Mouse (Mus musculus) cerebral cortex, adult 2 months (tissue): ENCODE results near the gene Cd44.

Experiments
- WGBS: fragments of 180-500 bp; shearing (Covaris S2); methylation state at CpG from one replicate; pipeline ENCODE4 v1.1.7; 2018; 5-methylcytosine and 5-hydroxymethylcytosine counted together

Gene Cd44

DNA sequence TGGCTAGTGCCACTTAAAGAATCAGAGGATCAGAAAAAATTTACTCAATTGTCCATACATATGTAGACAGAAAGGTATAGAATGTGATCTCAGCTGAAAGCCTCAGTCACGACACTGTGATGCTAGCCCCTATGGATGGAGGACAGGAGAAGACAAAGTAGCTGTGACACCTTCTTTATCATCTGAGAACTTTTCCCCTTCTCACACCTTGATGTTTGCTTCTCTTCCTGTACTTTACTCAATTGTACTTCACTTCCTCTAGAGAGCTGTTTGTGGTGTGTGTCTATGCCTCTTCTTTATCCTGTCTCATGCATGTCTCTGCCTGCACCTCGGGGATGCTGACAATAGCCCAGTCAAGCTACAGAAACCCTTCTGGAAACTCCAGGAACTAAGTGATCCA is 11.5 kb upstream of the Cd44 start:
- 79% methylated on average over 2 of the region's 2 CpGs for WGBS

DNA sequence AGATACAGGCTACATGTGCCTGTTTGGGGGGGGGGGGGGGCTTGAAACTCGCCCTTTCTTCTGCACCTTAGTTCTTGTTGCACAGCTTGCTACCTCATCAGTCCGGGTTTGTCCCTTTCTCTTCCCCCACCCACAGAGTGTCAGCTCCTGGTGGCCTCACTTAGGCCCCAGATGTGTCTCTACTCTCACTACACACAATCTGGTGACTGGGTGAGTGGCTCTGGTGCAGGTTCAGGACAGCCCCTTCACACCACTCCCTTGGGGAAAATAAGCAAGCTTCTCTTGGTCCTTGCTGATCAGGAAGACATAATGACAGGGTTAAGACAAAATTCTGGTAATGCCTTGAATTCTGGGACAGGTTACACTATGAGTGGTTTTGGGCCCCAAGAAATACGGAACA is 11.0 kb upstream of the Cd44 start:
- 81% methylated on average over 3 of the region's 3 CpGs for WGBS

DNA sequence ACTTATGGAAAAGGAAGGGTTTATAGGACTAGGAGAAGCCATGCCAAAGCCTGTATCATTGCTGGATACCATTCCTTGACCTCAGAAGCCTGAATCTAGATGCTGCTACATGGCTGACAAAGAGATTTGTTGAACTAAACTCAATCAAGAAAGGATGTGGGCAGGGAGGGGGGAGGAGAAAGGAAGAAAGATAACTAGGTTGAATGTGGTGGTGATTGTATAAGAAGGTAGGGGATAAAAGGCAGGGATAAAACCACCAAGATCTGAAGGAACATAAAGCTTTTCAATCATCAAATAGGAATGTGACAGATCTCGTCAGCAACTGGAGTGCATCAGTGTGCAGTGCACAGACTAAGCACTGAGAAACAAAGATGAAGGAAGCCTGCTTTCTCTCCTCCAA is 7.9 kb upstream of the Cd44 start:
- WGBS: 100% methylated on average over 1 of the region's 1 CpGs

DNA sequence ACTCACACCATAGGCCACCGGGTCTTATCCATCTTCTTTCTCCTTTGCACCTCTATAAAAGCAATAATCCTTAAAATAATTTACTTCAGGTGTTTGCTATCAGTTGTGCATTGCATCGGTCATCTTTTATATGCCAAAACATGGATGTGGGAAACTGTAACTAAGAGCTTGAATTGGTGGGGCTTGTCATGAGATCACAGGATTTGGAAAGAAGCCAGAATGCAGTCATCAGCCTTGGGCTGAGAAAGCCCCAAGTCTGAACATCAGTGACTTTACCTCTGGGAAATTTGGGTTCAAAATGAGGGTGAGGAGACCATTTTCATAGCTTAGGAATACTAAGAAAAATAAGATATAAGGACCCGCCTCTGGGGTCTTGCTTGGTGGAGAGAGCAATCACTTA is 4.1 kb upstream of the Cd44 start:
- WGBS: 81% methylated on average over 3 of the region's 3 CpGs

DNA sequence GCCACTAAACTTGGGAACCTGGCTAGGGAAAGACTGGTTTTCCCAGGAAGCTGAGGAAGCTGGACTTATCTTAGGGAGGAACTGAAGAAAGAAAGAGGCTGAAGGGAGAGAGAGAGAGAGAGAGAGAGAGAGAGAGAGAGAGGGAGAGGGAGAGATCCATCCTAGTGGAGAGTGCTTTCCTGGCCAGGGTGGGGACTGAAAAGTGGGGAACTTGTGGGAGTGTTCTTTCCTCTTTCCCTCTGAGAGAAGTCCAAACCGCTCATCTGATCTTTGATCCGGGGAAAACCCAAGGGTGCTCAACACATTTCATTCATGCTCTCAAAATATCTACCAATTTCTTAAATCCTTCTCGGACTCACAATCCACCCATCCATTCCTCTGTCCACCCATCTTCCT is 361 bp upstream of the Cd44 start:
- WGBS: 27% methylated on average over 3 of the region's 3 CpGs

DNA sequence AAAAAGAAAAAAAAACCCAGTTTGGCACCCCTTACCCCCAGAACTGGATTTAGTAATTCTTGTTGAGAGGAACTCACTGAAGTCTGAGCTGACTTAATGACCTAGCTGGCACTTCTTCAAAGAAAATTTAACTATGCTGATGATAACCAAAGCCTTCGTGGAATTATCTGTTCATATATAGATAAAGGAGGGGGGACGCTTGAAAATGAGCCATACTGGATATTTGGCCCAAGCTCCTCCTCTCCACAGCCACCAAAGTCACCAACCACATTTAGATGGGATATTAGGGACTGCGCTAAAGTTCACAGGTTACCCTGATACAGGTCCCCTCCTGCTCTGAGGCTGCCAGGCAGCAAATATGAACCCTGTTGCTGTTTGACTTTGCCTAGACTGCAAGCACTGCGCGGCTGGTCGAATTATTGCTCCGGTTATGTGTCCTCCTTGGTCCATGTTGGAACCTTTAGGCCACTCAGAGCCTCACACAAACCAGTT is 1.2 kb downstream of the Cd44 start:
- WGBS: 80% methylated on average over 7 of the region's 7 CpGs

DNA sequence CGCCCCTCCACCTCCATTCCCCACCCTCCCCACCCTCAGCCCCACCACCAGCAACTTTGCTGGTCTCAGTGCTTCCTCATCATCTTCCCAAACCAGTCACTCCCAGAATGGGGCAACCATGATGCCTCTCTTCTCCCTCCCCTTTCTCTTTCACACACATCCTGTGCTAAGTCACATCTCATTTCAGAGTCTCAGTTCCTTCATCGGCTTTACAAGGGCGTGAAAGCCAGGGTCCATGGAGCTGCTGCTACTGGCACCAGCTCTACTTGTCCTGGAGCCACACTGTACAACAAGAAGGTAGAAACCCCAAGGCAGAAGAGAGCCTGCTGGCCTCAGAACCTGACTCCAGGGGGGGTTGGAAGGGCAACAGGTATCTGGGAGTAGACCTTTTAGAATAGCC is 2.2 kb downstream of the Cd44 start:
- WGBS: 71% methylated on average over 3 of the region's 3 CpGs

DNA sequence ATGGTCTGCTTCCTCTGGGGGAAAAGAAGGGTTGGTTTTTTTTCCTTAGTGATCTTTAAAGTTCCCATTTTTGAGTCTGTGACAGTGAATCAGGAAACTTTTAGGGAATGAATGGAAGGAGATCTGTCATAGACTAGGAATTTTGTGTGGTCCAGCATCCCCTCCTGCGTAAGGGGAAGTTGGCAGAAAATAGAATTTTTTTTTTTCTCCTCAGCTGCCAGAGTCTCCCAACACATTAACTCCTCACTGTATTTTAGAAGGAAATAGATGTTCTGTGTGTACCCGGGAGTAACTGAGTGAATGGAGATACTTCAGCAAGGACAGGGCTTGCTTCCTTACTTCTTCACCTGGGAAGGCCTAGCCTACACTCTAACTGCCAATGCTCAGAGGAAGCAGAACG is 2.9 kb downstream of the Cd44 start:
- 69% methylated on average over 3 of the region's 3 CpGs for WGBS

DNA sequence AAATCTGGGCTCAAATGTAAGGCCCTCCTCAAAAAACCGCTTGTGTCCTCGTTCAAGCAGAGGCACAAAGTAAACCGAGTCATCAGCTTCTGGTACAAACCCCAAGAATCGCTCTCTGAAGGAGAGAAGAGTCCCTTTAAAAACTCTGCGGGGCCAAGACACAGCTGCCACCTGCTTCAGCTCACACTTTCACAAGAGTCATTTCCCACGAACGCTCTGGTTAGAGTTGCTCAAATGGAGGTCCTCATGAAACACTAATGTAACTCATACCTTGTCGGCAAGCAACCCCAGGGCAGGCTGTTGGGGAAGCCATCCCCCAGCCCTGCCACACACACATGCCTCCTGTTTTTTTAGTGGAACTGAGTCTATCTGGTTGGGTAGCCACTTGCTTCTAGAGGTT is 5.3 kb downstream of the Cd44 start:
- 94% methylated on average over 8 of the region's 8 CpGs for WGBS

DNA sequence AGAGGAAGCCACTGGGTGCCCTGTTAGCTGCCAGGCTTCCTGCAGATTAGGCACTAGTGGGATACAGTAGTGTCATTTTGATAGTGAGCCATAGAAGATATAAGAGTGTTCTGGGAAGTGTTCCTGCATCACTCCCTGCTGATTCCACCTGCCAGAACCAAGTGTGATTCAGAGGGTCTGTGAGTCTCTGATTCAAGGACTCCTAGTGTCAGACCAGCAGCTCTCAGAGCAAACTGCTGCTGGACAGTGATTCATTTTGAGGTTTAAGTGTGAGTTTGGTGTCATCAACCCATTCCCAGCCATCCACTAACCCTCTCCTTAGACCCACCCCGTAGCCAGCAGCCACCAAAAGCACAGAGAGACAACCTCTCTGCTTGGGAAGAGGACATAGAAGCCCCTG is 6.3 kb downstream of the Cd44 start:
- WGBS: 84% methylated on average over 1 of the region's 1 CpGs

DNA sequence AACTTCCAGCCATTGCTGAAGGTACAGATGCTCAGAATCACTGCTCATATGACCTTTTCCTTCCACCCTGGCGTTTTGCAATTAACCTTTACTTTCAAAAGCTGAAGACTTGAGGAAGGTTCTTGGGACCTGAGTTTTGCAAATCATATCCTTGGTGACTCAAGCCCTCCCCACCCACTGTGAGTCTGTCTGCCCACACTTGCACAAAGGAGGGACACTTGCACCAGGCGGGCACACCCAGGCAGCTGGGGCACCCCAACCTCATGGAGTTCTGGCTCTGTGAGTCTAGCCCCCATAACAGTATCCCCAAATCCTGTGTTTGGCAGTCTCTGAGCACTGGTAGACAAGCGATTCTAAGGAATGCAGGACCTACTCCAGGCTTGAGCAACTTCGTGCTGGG is 6.7 kb downstream of the Cd44 start:
- 77% methylated on average over 4 of the region's 4 CpGs for WGBS

DNA sequence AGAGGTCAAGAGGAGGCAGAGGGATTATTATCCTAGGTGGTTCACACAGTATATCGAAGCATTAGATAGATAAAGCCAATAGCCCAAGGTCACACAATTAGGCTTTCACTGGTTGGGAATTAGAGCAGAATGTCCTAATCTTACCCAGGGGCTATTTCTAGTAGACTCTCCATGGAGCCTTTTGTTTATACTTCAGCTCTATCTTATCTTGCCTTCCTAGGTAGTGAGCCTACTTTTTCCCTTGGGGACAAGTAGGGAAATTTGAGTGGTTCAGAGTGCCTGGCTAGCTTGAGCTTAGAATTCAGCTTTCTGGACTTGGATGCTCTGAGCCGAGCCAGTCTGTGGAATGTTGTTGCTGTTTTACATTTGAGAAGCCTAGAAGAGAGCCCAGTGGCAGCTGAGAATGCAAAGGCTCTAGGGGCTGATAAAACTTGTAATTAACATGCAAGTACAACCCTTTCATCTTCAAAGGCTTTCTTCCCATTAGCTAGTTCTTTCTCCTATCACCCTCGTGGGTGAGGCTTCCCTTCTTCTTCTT is 12.7 kb downstream of the Cd44 start:
- WGBS: 54% methylated on average over 3 of the region's 3 CpGs

DNA sequence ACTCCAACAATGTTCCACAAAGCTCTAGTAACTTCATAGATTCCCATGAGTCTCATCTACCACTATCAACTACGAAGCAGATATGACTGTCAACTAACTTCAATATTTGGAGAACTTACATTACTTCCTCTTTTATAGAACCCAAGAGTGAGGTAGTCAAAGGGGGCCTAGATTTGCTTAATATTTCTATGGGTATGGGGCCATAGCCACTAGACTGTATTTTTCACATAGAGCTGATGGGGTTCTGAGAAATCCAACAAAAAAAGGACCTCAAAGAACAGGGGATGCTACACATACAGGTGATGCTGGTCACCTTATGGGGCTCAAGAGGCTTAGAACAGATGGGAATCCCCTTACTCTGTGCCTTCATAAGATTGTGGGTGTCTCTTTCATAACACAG is 14.3 kb downstream of the Cd44 start:
- WGBS: 96% methylated on average over 1 of the region's 1 CpGs

DNA sequence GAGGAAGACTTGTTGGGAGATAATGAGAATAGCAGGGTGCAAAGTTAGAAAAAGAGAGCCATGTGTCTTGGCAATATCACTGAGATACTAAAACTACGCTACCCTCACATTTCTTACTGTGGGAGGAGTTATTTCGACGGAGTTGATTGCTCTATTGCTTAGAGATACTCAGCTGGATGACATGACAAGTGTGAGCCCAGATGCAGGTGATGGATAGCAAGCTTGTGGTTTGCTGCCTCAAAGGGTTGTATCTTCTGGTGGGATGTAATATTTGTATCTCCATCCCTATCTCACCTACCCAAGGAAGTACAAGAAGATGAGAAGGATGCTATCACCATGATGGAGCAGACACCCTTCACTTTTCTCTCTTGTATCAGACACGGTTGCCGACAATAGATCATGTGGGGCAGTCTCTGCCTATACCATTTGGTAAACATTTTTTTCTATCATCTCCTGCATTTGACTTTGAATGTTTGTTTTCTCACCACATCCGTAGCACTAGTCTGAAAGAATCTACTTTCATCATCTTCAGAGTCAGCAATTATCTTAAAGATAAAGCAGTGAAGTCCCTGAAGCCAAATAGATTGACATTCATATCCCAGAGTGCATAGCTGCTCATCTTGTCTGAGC is 15.0 kb downstream of the Cd44 start:
- WGBS: 80% methylated on average over 6 of the region's 6 CpGs

DNA sequence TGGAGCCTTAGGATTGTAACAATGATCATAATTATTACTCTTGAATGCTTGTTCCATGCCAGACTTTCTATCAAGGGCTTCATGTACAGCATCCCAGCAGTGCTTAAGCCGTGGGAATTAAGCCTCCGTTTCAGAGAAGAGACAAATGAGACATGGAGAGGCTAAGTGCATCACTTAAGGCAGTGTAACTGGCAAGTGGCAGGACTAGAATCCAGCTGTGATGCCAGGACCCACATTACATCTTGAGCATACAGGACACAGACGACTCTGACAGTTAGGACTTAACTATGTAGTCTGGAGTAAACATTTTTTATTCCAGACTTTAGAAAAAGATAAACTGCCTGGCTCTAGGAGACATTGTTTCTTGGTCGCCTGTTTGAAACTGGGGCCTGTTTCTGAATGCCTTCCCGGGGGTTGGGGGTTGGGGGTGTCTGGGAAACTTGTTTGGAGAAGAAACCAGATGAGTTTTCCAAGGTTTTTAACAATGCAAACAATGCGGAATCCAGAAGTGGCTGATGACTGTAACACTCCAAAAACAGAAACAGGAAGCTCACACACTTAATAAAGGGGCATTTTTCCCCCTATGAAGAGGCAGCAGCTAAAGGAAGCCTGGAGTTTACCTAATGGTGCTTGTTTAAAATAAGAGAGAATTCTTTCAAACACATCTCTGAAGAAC is 18.7 kb downstream of the Cd44 start:
- WGBS: 50% methylated on average over 6 of the region's 6 CpGs

DNA sequence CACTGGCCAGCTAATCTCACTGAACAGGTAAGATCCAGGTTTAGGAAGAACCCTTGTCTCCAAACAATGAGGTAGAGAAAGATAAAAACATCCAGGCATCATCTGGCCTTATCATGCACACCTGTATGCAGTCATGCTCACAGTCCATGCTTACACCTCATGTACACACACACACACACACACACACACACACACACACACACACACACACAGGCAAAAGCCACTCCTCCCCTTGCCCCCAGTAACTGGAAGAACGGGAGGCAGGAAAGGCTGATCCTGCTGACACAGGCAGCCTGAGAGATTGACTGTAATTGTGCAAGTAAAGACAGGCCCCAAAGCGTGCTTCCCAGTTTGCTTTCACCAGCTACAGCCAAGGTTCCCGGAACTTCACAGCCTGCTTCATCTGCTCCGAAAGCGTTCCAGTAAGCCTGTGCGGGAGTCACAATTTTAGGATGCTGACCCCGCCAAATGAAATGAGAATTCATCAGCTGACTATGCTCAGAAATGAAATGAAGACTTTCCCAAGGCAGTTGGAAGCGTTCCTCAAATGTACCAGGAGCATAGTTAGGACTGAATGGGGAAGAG is 19.4 kb downstream of the Cd44 start:
- 50% methylated on average over 8 of the region's 8 CpGs for WGBS

DNA sequence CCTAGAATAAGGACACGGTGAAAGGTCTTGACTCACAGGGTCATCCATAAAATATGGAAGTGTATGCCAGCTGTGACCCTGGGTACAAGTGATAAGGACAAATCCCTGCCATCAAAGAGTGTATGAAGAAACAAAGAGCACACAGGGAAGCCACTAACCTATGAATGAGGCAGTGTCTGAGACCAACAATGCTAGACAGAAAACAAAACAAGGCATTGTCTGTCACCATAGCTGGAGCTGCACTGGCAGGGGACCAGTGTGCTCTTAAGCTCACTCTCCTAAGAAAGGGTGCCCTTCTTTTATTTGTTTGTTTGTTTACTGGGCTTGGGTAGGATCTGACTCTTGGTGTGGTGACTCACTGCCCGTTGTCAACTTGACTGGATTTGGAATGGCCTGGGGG is 23.0 kb downstream of the Cd44 start:
- WGBS: 68% methylated on average over 2 of the region's 2 CpGs

DNA sequence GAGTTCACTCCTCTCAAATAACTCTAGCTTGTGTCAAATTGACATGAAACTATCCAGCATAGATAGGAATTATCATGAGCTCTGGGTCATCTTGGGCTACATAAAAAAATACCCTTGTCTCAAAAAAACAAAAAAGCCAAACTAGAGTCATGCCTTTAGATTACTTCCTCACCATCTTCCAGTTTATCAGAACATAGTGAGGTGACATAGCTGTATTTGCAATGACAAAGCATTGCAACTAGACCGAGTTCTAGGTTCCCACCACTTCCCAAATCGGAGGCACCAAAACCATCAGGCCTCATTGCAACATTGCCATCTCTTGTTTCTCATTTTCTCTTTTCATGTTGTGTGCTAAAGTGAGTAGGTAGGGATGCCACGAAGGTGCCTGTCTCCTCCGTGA is 24.0 kb downstream of the Cd44 start:
- WGBS: 90% methylated on average over 4 of the region's 4 CpGs

DNA sequence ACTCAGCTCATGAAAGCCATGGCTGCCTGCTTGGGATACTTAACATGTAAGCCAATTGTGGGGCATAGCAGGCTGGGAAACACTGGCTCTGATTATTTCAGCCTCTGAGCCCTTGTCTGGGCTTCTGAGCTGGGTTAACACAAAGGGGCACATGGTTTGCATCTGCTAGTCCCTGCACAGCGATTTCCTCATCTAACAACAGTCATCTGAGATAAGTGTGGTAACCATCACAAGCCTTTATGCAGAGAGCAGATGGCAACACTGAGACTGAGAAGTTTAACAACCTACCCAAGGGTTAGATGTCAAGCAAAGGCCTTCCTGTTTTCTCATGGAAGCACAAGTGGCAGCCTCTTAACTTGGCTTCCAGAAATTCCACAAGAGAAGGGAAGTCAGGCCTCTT is 25.3 kb downstream of the Cd44 start:
- 63% methylated on average over 1 of the region's 1 CpGs for WGBS

DNA sequence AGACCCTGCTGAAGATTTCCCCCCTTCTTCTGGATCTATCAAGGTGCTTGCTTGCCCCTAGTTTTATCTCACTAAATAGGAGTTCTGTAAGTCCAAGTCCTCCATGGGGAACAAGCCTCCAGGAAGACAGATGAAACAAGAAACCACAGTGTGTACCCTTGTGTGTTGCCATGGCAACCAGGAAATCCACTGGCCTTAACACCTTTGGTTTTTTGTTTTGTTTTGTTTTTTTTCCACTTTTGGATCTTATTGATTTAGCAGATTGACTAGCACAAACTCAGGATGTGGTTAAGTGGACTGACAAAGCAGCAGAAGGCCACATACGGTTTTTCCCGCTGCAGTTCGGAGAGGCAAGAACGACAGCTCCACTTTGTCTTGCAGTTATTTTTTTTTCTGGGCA is 27.6 kb downstream of the Cd44 start:
- 73% methylated on average over 4 of the region's 4 CpGs for WGBS

DNA sequence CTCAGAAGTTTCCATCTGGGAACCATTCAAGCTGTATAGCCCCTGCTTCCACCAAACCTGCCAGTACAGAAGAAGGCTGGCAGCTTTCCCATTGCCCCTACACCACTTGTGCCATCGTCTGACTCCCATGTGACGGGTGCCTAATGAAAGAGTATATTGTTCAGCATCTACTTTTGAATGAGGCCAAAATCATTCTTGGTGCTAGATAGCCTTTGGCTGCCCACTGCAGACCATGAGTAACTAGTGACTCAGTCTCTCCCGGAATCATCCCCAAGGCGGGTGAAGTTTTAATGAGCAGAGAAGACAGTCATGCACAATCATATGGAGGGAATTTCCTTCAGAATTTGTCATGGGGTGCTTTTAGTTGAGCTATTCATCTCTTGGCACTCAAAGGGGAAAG is 28.3 kb downstream of the Cd44 start:
- 69% methylated on average over 4 of the region's 4 CpGs for WGBS

DNA sequence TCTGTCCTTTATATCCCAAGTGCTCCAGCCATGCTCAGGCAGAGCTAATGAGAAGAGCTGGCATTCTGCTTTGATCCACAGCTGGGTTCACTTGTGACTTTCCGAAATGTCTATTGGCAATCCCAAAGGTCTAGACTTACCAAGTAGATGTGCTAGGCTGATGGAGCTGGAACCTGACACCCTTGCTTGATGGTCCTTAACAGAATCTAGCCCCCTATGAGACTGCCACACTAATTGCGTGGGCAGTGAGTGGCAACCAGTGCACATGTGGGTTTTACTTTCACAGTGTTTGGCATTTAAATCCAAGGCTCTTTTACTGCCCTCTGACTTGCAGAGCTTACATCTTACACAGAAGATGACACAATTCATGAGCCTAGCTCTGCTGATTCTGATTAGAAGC is 29.0 kb downstream of the Cd44 start:
- 86% methylated on average over 2 of the region's 2 CpGs for WGBS

DNA sequence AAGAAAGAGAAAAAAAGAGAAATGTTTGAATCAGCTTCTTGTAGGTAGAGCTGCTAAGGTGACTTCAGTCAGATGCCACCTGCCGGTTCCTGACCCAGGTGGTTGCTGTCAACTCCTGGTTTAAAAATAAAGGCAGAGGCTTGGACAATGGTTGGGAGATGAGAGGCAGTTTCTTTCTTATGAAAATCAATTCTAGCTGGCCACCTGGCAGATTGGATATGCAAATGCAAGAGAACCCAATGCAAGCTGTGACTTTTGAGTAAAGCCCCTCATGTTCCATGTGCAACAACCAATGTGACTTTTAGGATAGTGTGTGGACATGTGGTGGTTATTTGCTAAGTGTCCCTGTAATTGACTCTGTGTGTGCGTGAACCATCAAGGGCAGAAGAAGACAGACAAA is 33.0 kb downstream of the Cd44 start:
- WGBS: 86% methylated on average over 2 of the region's 2 CpGs
